Mouse (Mus musculus): ENCODE measurements around the gene Zfand2a.

GRCm38 (mm10) chr5:139466373-139466772, 18.0 kb downstream of the Zfand2a start:
- TF ChIP-seq CHD2 (IDR thresholded peaks at IDR 0.05; ENCODE audit: low read depth, low read length): no peak
- TF ChIP-seq HCFC1 (IDR thresholded peaks at IDR 0.05; ENCODE audit: borderline replicate concordance, insufficient read depth, low read length): no peak
